Mouse (Mus musculus) retina, postnatal 7 days (tissue): ENCODE measurements around the gene Rin3.
"Not testable (repeated sequence)": the region's sequence is repeated elsewhere in the genome, so short reads cannot be mapped to it uniquely, and the experiment has no call there.

Experiments used
- DNase-seq: peaks from one replicate; pipeline ENCODE4 v3.0.0-alpha.2; 2012; ENCODE audit warnings: low read depth, low spot score

Rin3 gene

DNA sequence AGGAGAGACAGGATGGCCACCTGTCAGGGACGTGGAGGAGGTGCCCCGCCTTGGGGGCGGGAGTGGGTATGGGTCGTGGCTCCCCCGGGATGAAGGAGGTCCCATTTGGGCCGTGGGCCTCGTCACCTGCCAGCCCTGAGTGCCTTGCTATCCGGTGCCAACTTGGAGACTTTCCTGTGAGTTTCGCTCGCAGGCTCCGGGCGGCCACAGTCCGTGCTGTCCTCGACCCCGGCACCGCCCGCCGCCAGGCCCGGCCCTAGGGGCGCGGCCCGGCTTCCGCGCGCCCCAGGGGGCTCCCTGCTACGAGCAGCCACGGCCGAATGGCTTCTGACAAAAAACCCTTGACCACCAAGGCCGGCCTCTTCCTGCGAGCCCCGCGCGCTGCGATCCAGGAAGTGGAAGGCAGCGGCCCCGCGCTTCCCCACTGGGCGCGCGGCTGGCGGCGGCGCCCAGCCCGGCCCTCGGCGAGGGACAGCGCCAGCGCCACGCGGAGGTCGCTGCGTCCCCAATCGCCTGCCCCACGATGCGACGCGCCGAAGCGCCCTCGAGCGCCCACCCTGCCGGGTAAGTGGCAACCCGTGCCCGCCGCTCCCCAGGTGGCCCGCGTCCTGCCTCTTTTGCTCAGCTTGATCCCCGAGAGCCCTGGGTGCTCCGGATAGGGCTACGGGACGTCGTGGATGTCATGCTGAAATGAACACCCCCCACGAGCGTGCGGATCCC lies at the start of gene Rin3:
TSS of gene Rin3 (plus strand) at position 286 of the 720 bp plus-strand sequence.
- no peak for DNase-seq

DNA sequence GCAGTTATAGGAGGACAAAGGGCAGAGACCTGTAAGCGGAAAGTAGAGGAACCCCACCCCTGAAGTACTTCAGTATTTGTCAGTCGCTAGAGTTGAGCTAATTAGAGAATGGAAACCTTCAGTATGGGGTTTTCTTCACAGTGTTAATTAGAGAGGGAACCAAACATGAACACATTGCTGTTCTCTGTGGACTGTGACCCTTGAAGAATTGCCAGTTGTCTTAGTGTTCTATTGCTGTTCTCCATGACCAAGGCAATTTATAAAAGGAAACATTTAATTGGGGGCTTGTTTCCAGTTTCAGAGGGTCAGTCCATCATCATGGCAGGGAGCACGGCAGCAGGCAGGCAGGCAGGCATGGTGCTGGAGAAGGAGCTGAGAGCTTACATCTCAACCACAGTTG lies 47.3 kb upstream of the Rin3 start:
- no peak for DNase-seq

DNA sequence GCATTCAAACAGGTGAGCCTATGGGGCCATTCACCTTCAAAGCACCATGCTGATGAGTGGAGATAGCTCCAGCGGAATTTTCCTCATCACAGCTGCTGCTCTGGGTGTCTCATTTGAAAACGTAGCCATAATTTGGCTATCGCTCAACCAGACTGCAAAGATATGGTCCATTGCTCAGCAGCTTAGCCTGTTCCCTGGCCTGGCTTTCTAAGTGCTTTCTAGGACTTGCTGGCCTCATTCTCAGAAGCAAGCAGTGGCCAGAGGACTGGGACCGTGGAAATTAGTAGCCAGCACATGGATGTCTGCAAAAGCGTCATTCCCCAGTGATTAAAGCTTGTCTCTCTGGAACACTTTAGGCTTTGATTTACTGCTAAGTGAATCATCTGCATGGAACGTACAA lies 46.5 kb upstream of the Rin3 start:
- DNase-seq, result no peak

DNA sequence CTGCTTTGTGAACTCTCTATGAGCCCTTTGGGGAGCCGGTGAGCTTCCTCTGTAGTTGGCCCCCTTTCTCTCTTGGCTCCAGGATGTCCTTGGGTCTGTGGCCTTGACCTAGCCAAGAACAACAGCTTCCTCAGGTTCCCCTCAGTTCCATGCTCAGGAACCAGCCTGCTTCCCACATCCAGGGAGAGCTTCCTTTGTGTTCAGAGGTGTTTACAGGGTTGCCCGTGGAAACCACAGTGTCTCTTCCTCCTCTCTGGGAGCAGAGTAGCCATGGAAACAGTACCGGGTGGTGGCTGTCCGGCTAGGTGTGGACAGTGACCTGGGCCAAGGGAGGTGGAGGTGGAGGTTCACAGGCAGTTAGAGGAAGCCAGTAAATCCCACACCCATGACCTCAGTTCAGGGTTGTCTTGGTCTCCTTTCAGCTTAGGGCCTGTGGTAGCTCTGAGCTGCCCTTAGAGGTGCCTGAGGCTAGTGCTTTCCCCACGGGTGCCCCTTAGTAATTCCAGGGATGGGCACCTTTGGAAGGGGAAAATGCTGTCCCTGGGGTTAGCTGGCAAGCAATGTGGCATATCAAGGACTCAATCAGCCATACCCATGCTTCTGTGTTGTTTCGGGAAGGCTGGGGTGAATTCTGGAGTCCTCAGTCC lies 40.6 kb upstream of the Rin3 start:
- no peak for DNase-seq

- DNase-seq, result no peak
Observed at GRCm38 (mm10) chr12:102243915-102244314, 38.9 kb upstream of the Rin3 start.

DNA sequence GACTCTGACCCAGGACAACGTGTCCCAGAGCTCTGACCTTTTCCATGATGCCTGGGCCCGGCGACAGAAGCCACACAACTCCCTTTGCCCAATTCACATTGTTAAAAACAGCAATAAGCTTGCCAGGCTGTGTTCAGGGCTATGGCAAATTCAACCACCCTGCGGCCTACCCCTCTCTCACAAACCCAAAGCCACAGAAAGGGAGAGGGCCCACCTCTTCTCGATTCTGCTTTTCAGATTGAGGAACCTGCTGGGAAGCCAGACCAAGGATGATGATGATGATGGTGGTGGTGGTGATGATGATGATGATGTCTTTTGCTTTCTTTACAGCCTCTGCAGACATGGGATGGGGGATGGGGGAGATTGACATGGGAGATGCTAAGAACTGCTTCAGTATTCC lies 36.6 kb upstream of the Rin3 start:
- DNase-seq, result no peak

DNA sequence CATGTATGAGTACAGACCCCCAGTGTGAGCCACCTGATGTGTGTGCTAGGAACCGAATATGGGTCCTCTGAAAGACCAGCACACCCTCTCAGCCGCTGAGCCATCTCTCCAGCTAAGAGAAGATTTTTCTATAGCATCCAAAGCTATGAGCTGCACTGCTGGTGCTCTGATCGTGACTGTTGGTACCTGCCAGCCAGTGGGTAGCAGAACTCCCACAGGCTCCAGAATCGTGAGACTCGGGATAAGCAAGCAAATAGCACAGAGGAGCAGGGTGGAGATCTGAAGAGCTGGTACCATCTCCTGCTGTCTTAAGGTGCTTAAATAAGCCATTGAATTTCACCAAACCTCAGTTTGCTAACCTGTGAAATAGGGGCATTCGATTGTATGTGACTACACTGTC lies 34.7 kb upstream of the Rin3 start:
- no peak for DNase-seq

DNA sequence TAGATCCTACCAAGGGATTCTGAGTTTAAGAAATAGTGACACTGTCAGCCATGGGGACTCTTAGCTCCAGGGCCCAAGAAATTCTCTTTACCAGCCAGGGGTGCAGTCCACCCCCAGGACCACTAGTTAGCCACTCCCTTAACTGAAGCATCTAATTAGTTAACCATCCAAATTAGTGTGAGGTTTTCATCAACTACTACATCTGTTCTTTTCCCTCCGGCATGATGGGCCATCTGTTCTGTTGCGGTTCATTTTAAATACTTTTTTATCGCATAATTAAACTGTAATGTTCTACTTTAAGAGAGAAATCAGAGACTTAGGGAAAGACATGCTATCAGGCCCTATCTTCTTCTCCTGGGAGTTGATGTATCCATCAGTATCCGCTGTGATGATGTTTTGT lies 32.5 kb upstream of the Rin3 start:
- no peak for DNase-seq

DNA sequence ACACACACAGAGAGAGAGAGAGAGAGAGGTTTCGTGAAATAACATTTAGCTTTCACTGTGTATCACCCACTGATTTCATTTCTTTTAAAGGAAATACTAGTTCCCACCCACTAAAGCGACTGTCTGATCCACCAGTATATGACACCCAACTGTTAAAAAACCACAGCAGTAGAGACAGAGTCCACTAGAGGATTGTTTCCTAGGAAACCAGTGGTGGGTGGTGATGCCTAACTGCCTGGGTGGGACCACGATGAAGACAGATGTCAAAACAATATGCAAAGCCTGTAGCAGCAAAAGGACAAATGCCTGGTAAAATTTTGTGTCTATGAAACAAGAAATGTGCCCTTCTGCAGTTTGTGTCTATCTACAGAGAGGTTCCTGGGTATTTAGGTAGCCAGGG lies 31.8 kb upstream of the Rin3 start:
- no peak for DNase-seq

DNA sequence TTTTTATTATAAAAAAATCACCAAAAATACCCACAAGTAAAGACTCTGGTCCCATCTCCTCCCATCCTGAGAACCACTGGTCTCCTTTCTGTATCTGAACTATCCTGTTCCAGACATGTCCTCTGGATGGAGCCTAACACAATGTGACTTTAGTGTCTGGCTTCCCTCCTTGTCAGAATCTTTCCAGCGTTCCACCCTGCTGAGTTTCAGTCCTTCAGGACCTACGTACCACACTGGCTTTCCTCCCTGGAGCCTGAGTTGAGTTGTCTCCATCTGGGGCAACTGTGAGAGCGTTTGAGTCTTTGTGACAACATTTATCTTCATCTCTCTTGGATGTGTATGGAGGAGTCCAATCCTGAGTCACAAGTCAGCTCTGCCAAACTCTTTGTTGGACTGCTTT lies 30.9 kb upstream of the Rin3 start:
- DNase-seq, result no peak

- no peak for DNase-seq
Observed at GRCm38 (mm10) chr12:102252525-102252924, 30.3 kb upstream of the Rin3 start.

DNA sequence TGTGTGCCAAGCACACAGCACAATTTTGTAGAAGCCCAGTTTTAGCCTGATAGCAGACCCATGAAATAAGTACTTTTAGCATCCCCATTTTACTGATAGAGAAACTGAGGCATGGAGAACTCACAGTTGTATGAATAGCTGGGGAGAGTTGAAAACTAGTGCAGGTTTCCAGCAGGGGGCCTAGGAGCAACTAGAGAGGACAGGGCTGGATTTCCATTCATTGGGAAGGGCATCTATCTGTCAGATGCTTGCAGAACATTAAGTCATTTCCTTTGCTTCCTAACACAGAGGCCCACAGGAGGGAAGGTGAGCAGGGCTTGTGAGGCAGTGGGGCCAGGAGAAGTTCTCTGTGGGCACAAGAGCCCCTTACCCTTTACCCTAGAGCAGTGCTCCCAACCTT lies 27.8 kb upstream of the Rin3 start:
- DNase-seq, result no peak

GRCm38 (mm10) chr12:102258522-102259112 lies 24.2 kb upstream of the Rin3 start:
- DNase-seq, result no peak

- no peak for DNase-seq
Observed at GRCm38 (mm10) chr12:102261933-102262396, 20.9 kb upstream of the Rin3 start.

DNA sequence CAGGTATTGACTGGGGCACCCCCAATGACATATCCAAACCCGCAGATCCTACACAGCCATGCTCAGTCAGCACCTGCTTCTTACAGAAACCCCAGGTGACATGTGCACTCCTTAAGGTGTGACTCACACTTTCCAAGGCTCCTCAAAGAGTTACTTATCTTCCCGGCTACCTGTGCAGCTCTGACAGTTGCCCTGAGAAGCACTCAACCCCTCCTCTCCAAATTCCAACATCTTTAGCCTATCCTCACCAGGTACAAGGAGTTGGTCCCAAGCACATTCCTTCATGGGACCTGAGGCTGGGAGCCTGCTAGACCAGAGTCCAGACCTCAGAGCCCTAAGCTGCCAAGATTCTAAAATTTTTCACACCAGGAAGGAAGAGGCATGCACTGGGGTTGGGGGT lies 20.0 kb upstream of the Rin3 start:
- DNase-seq, result no peak

- no peak for DNase-seq
Observed at GRCm38 (mm10) chr12:102263249-102263648, 19.6 kb upstream of the Rin3 start.

GRCm38 (mm10) chr12:102266433-102266832 lies 16.4 kb upstream of the Rin3 start:
- no peak for DNase-seq

DNA sequence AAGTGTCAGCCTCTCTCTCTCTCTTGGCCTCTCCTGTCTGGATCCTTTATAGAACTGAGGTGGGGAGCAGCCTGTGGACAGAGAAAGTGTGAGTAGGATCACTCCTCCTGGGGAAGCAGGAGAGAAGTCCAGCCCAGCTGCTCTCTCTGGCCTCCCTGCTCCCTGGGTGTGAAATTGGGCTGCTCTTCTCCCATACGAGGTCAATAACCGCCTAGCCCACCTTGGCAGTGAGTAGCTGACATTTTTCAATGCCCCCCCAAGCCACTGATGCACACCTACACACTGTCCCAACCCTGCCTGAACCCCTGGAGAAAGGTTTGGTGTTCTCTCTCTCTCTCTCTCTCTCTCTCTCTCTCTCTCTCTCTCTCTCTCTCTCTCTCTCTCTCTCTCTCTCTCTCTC lies 13.7 kb upstream of the Rin3 start:
- no peak for DNase-seq

DNA sequence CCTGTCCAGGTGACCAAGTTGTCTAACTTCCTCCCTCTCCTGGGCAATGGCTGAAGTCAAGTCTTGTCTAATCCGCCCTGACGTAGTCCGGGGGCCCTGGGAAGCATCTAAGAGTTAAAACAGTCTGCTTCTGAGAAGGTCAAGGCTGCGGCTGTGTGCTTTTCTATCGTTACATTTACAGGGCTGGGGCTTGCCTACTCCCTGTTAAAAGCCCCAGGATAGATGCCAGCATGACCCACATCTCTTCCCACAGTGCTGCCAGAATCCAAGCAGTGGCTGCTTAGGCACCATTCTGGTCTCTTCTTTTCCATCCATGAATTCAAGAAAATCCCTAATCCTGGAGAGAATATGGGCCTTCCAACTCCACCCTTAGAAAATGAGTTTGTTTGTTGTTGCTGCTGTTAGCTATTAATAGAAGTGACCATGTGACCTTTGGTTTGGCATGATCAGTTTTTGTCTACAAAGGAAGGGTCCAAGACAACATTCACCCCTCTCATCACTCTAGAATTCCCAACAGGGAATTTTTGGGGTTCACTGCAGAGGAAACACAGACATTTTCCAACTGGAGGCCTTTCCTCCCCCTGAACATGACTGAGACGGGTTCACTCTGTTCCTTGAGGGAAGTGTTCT lies 12.0 kb upstream of the Rin3 start:
- DNase-seq, result no peak

- DNase-seq, result no peak
Observed at GRCm38 (mm10) chr12:102271447-102271846, 11.4 kb upstream of the Rin3 start.

DNA sequence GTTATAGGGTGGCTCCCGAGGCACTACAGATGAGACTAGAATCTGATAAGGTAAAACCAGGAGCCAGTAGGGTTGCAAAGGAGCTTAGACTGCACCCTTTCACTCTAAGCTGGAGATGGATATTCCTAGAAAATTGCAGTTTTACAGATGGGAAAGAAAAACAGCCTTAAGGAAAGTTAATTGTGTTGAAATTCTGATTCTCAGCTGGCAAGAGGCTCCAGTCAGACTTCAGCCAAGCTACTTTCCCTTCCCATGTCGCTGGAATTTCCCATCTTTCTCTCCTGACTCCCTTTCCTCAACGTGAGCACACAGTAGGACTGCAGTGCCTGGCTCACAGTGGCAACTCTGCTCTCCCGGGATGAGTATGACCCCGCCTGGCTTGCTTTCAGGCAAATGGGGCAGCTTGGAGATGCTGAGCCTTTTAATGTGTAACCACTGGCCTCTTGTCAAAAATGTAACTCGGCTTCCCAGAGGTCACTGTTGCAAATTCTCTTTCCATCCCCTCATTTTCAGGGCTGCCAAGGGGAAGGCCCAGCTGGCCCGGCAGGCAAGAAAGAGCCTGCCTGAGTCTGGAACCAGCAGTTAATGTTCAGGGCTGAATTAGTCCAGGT lies 6.9 kb upstream of the Rin3 start:
- no peak for DNase-seq

DNA sequence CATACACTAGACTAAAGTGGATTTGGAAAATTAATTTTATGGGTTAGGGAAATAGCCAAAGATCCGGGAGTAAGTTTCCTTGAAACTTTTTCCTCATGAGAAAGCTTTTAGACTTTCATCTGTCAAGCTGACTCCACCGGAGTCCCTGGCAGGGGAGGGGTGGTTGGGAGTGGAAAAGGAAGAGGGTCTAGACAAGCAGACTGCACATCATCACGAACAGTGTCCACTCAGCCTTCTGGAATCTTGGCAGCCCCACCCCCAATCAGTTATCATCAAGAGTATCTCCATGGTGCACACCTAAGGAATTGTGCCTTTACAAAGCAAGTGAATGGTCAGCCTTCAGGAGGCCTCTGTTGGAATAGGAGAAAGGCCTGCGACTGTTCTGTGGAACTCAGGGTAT lies 2.6 kb upstream of the Rin3 start:
- DNase-seq, result not testable (repeated sequence)
